Mouse (Mus musculus): ENCODE measurements around the gene Pi4kb.

The Pi4kb gene

GRCm38 (mm10) chr3:95054481-95055260, 80.1 kb downstream of the Pi4kb start:
- ChIA-PET CTCF (interaction anchor here (0.6 to 3.8 kb wide), 21 partner anchors 7 to 166 kb away, joined by 3 to 59 read pairs (median 6); partner anchors contain the start of genes Psmd4 (in 2 of the 4), Tnfaip8l2 (in 2 of the 4), Tmod4 (in 1 of the 4) and Zfp687 (in 1 of the 4)), POLR2A (interaction anchor here (0.5 to 16.3 kb wide), 24 partner anchors 8 to 176 kb away, joined by 3 to 234 read pairs (median 6); partner anchors contain the start of genes Psmd4 (in 2 of the 4), Zfp687 (in 2 of the 4), Tnfaip8l2 (in 1 of the 4) and Vps72 (in 1 of the 4))

- ChIA-PET CTCF (interaction anchor here in 2 of 4 experiments (0.6 kb wide), 2 partner anchors 17 to 71 kb away, joined by 3 read pairs; no protein-coding TSS in a partner anchor), POLR2A (interaction anchor here in 3 of 4 experiments (0.6 to 16.3 kb wide), 7 partner anchors 10 to 214 kb away, joined by 3 to 234 read pairs (median 3); partner anchors contain the start of gene Psmd4 (in 1 of the 3))
These were observed 81.7 kb downstream of the Pi4kb start for GRCm38 (mm10) chr3:95056275-95056674.

Measured in embryonic stem cell, embryonic (primary cell).